Mouse (Mus musculus) NIH3T3 (cell line): Measurements from ENCODE around the gene Prkar1b.
A peak's percentile ranks its signal among the peaks of the same experiment; 100 is the strongest.

ENCODE experiments used
- DNase-seq: peaks from one replicate; pipeline ENCODE4 v3.0.0-alpha.2; 2012; ENCODE audit warnings: low read depth

The Prkar1b gene

GRCm38 (mm10) chr5:139146476-139147075, 3.2 kb downstream of the Prkar1b start:
- DNase-seq = no peak

- no peak for DNase-seq
Measured at GRCm38 (mm10) chr5:139145726-139146125, 4.1 kb downstream of the Prkar1b start.

GRCm38 (mm10) chr5:139143890-139144289, 5.9 kb downstream of the Prkar1b start:
- peak; percentile 54 for DNase-seq

GRCm38 (mm10) chr5:139141326-139141725, 8.5 kb downstream of the Prkar1b start:
- no peak for DNase-seq

- peak; percentile 52 for DNase-seq
Measured at GRCm38 (mm10) chr5:139140589-139140988, 9.2 kb downstream of the Prkar1b start.

- DNase-seq = no peak
Measured at GRCm38 (mm10) chr5:139138926-139139472, 10.8 kb downstream of the Prkar1b start.

GRCm38 (mm10) chr5:139138261-139138925, 11.4 kb downstream of the Prkar1b start:
- DNase-seq = peak; percentile 55

GRCm38 (mm10) chr5:139137176-139137575, 12.6 kb downstream of the Prkar1b start:
- no peak for DNase-seq

- no peak for DNase-seq
Measured at GRCm38 (mm10) chr5:139136341-139136740, 13.5 kb downstream of the Prkar1b start.

- DNase-seq = no peak
Measured at GRCm38 (mm10) chr5:139134501-139134900, 15.3 kb downstream of the Prkar1b start.

GRCm38 (mm10) chr5:139130351-139130750, 19.4 kb downstream of the Prkar1b start:
- no peak for DNase-seq

- no peak for DNase-seq
Measured at GRCm38 (mm10) chr5:139129572-139130151, 20.1 kb downstream of the Prkar1b start.

- no peak for DNase-seq
Measured at GRCm38 (mm10) chr5:139129078-139129477, 20.7 kb downstream of the Prkar1b start.

GRCm38 (mm10) chr5:139128476-139129065, 21.2 kb downstream of the Prkar1b start:
- no peak for DNase-seq

- no peak for DNase-seq
Measured at GRCm38 (mm10) chr5:139125717-139126116, 24.1 kb downstream of the Prkar1b start.

GRCm38 (mm10) chr5:139118961-139119276, 30.9 kb downstream of the Prkar1b start:
- DNase-seq = no peak

- peak; percentile 20 for DNase-seq
Measured at GRCm38 (mm10) chr5:139118139-139118960, 31.5 kb downstream of the Prkar1b start.

- no peak for DNase-seq
Measured at GRCm38 (mm10) chr5:139115507-139115906, 34.3 kb downstream of the Prkar1b start.

GRCm38 (mm10) chr5:139114876-139115275, 34.9 kb downstream of the Prkar1b start:
- DNase-seq = peak; percentile 54

- no peak for DNase-seq
Measured at GRCm38 (mm10) chr5:139112418-139112817, 37.4 kb downstream of the Prkar1b start.

GRCm38 (mm10) chr5:139111991-139112390, 37.8 kb downstream of the Prkar1b start:
- DNase-seq = no peak
